Mouse (Mus musculus) hindbrain, embryonic 16.5 days (tissue): ENCODE results near the gene Ctf2. TPM values are rescaled to one million over a fixed set of nuclear protein-coding genes. Genes with fewer than 3 reads are reported as not detected.
"Not testable (repeated sequence)": the region's sequence is repeated elsewhere in the genome, so short reads cannot be mapped to it uniquely, and the experiment has no call there.

Experiments
- ATAC-seq: fragments of 200-750 bp; cut with Nextera tagmentation; 2 replicates; pipeline ENCODE4 v1.8.0; 2017; ENCODE audit warnings: moderate TSS enrichment, moderate library complexity
- H3K27ac ChIP-seq: fragments of 300-500 bp; sonication (generic); 2 replicates; pipeline ENCODE4 v1.5.1; 2014; ENCODE audit warnings: low read depth, mild to moderate bottlenecking, control low read depth, low read length, moderate library complexity
- H3K27me3 ChIP-seq: fragments of 300-500 bp; sonication (generic); replicated peaks from 2 replicates; pipeline ENCODE4 v1.6.1; 2014; ENCODE audit warnings: low read length; ENCODE audit not compliant: control insufficient read depth, insufficient read depth
- H3K36me3 ChIP-seq: fragments of 300-500 bp; sonication (generic); 2 replicates; pipeline ENCODE4 v1.6.1; 2014; ENCODE audit warnings: mild to moderate bottlenecking, low read length, moderate library complexity, mixed read lengths; ENCODE audit not compliant: control insufficient read depth, insufficient read depth
- H3K4me1 ChIP-seq: fragments of 300-500 bp; sonication (generic); 2 replicates; pipeline ENCODE4 v1.6.1; 2014; ENCODE audit warnings: low read depth, low read length; ENCODE audit not compliant: control insufficient read depth, insufficient read depth
- H3K4me2 ChIP-seq: fragments of 300-500 bp; sonication (generic); 2 replicates; pipeline ENCODE4 v1.6.1; 2014; ENCODE audit warnings: mild to moderate bottlenecking, low read length, control low read depth, moderate library complexity
- H3K4me3 ChIP-seq: fragments of 300-500 bp; sonication (generic); 2 replicates; pipeline ENCODE4 v1.5.1; 2014; ENCODE audit warnings: mild to moderate bottlenecking, low read length, control low read depth, moderate library complexity
- H3K9ac ChIP-seq: fragments of 300-500 bp; sonication (generic); 2 replicates; pipeline ENCODE4 v1.6.1; 2014; ENCODE audit warnings: low read depth, mild to moderate bottlenecking, control low read depth, low read length, moderate library complexity
- H3K9me3 ChIP-seq: fragments of 300-500 bp; sonication (generic); 2 replicates; pipeline ENCODE4 v1.6.1; 2014; ENCODE audit warnings: mild to moderate bottlenecking, low read length, moderate library complexity; ENCODE audit not compliant: control insufficient read depth
- WGBS: fragments of 180-500 bp; shearing (Covaris S2); extraction: QIAGEN DNeasy Blood & Tissue Kit; methylation state at CpG from one replicate; pipeline ENCODE4 v1.1.7; 2014; 5-methylcytosine and 5-hydroxymethylcytosine counted together
- polyA plus RNA-seq: library from polyadenylated mRNA; unstranded; fragments of >200 nt; fragmentation: Nextera tagmentation; extraction: Ambion mirVana; gene quantifications from 2 replicates; pipeline ENCODE4 v1.2.1, GENCODE M21; 2015

Ctf2 gene
- polyA plus RNA-seq, 1 experiment from 2014 or later: 0.20 TPM

GRCm38 (mm10) chr7:127698986-127699385, 33.0 kb downstream of the Ctf2 start:
- Histone ChIP-seq H3K27ac (no peak overlapping the region), H3K27me3 (no peaks in the 10 kb centered on the region), H3K4me3 (no peak overlapping the region), H3K4me2 (no peak overlapping the region), H3K9me3 (no peaks in the 10 kb centered on the region), H3K9ac (no peak overlapping the region), H3K36me3 (peaks cover 18% of the 10 kb centered on the region; the same call in 1 of the 2 replicates), H3K4me1 (no peaks in the 10 kb centered on the region)
- WGBS: 82% methylated on average over 6 of the region's 6 CpGs
- ATAC-seq: no peak

GRCm38 (mm10) chr7:127693730-127694129, 38.2 kb downstream of the Ctf2 start:
- H3K4me2 ChIP-seq, H3K9ac ChIP-seq, H3K36me3 ChIP-seq, H3K9me3 ChIP-seq, ATAC-seq, H3K27me3 ChIP-seq, H3K4me3 ChIP-seq, H3K4me1 ChIP-seq, H3K27ac ChIP-seq: not testable (repeated sequence)
- WGBS: 87% methylated on average over 7 of the region's 7 CpGs

GRCm38 (mm10) chr7:127693290-127693689, 38.7 kb downstream of the Ctf2 start:
- Histone ChIP-seq H3K9ac (no peak overlapping the region), H3K4me1 (peaks cover 3% of the 10 kb centered on the region; the same call in 1 of the 2 replicates), H3K27ac (no peak overlapping the region), H3K4me2 (no peak overlapping the region), H3K27me3 (no peaks in the 10 kb centered on the region), H3K36me3 (peaks cover 7% of the 10 kb centered on the region; the same call in 1 of the 2 replicates), H3K9me3 (no peaks in the 10 kb centered on the region), H3K4me3 (no peak overlapping the region)
- no peak for ATAC-seq
- WGBS: 93% methylated on average over 8 of the region's 8 CpGs

GRCm38 (mm10) chr7:127691221-127691989, 40.6 kb downstream of the Ctf2 start:
- Histone ChIP-seq H3K9ac (peak overlapping the region; percentile 33), H3K27ac (peak overlapping the region; percentile 70), H3K27me3 (no peaks in the 10 kb centered on the region), H3K36me3 (peaks cover 7% of the 10 kb centered on the region; the same call in 1 of the 2 replicates), H3K4me1 (peaks cover 3% of the 10 kb centered on the region; the same call in 1 of the 2 replicates), H3K9me3 (no peaks in the 10 kb centered on the region), H3K4me2 (peak overlapping the region; percentile 43), H3K4me3 (peak overlapping the region; percentile 21)
- ATAC-seq: peak; percentile 83
- WGBS: 5% methylated on average over 15 of the region's 15 CpGs

- Histone ChIP-seq H3K4me1 (peaks cover 3% of the 10 kb centered on the region; the same call in 1 of the 2 replicates), H3K36me3 (peaks cover 3% of the 10 kb centered on the region; the same call in 1 of the 2 replicates), H3K4me2 (no peak overlapping the region), H3K27me3 (no peaks in the 10 kb centered on the region), H3K9me3 (no peaks in the 10 kb centered on the region), H3K4me3 (no peak overlapping the region), H3K27ac (no peak overlapping the region), H3K9ac (no peak overlapping the region; the same call in 1 of the 2 replicates)
- ATAC-seq: no peak
- WGBS: 66% methylated on average over 9 of the region's 9 CpGs
Measured at GRCm38 (mm10) chr7:127689626-127690280, 42.2 kb downstream of the Ctf2 start.

GRCm38 (mm10) chr7:127688935-127689334, 43.0 kb downstream of the Ctf2 start:
- Histone ChIP-seq H3K9ac (no peak overlapping the region), H3K4me3 (no peak overlapping the region), H3K4me1 (peaks cover 3% of the 10 kb centered on the region; the same call in 1 of the 2 replicates), H3K27me3 (no peaks in the 10 kb centered on the region), H3K27ac (no peak overlapping the region), H3K9me3 (no peaks in the 10 kb centered on the region), H3K4me2 (no peak overlapping the region), H3K36me3 (peaks cover 3% of the 10 kb centered on the region; the same call in 1 of the 2 replicates)
- WGBS: 85% methylated on average over 7 of the region's 7 CpGs
- no peak for ATAC-seq

- Histone ChIP-seq H3K9me3 (no peaks in the 10 kb centered on the region), H3K4me1 (peaks cover 3% of the 10 kb centered on the region; the same call in 1 of the 2 replicates), H3K9ac (no peak overlapping the region), H3K4me2 (no peak overlapping the region), H3K4me3 (no peak overlapping the region), H3K27me3 (no peaks in the 10 kb centered on the region), H3K36me3 (peaks cover 3% of the 10 kb centered on the region; the same call in 1 of the 2 replicates), H3K27ac (no peak overlapping the region)
- ATAC-seq: no peak
- WGBS: 77% methylated on average over 11 of the region's 11 CpGs
Measured at GRCm38 (mm10) chr7:127686740-127687449, 45.1 kb downstream of the Ctf2 start.

- Histone ChIP-seq H3K4me1 (no peaks in the 10 kb centered on the region), H3K9me3 (no peaks in the 10 kb centered on the region), H3K27ac (no peak overlapping the region), H3K4me2 (no peak overlapping the region), H3K4me3 (no peak overlapping the region), H3K9ac (no peak overlapping the region), H3K27me3 (no peaks in the 10 kb centered on the region), H3K36me3 (peaks cover 3% of the 10 kb centered on the region; the same call in 1 of the 2 replicates)
- 62% methylated on average over 14 of the region's 14 CpGs for WGBS
- ATAC-seq: no peak; the same call in 1 of the 2 replicates
Measured at GRCm38 (mm10) chr7:127685304-127686018, 46.5 kb downstream of the Ctf2 start.
